Mouse (Mus musculus): ENCODE measurements around the gene Add2. TPM values are rescaled to one million over a fixed set of nuclear protein-coding genes. Genes with fewer than 3 reads are reported as not detected.

The Add2 gene
- polyA plus RNA-seq, 1 experiment from 2014 or later: 28.1 TPM

DNA sequence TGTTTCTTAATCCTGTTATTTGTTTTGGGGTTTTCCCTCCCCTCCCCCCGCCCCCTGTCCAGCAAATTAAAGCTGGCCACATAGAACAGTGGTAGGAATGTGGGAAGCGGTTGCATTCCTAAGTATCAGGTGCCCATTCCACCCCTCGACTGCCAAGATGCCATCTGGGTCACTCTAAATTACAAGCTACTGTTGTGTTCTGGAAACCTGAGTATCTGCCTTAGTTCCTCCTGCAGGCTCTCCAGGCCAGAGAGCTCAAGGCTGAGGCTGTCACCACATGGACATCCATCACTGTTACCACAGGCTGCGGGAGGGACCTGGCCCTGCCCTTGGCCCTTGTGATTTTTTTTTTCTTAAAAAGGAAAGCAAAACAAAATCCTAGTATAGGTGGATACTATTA, 140.7 kb downstream of the Add2 start:
- DNase-seq (no peak), ATAC-seq (no peak)
- Histone ChIP-seq H3K4me1 (ENCODE audit: insufficient read depth) (no peaks in the 10 kb centered on the region), H3K9ac (replicated peaks) (no peak overlapping the region), H3K9me3 (ENCODE audit: low read length) (no peaks in the 10 kb centered on the region), H3K27ac (ENCODE audit: low read depth) (no peak overlapping the region), H3K4me3 (ENCODE audit: low read depth, low read length) (no peak overlapping the region), H3K4me2 (ENCODE audit: low read depth, low read length) (no peak overlapping the region), H3K27me3 (ENCODE audit: insufficient read depth, low read length) (no peaks in the 10 kb centered on the region), H3K36me3 (replicated peaks; ENCODE audit: insufficient read depth, low read length) (no peaks in the 10 kb centered on the region)
- WGBS (ENCODE audit: insufficient replicate concordance): 43% methylated on average over 4 of the region's 4 CpGs
- no peak for TF ChIP-seq CTCF (IDR thresholded peaks at IDR 0.05; ENCODE audit: low read depth)
- no peak for TF ChIP-seq EP300 (IDR thresholded peaks at IDR 0.05; ENCODE audit: low read depth)

Other genes with a start within 250 kb of the Add2 start
- not detected in 2 replicates for gene Nat8f6, start 207.7 kb upstream of the Add2 start, polyA plus RNA-seq (2015; fragmentation: Nextera tagmentation; extraction: Ambion mirVana)
- not detected in 2 replicates for gene Nat8f5, start 207.7 kb upstream of the Add2 start, polyA plus RNA-seq (2015; fragmentation: Nextera tagmentation; extraction: Ambion mirVana)
- gene Nat8, start 196.6 kb upstream of the Add2 start, polyA plus RNA-seq (2015; fragmentation: Nextera tagmentation; extraction: Ambion mirVana): not detected in 2 replicates
- gene Nat8f2, start 159.5 kb upstream of the Add2 start, polyA plus RNA-seq (2015; fragmentation: Nextera tagmentation; extraction: Ambion mirVana): 1.3 and 1.7 TPM in 2 replicates
- gene Nat8f4, start 123.8 kb upstream of the Add2 start, polyA plus RNA-seq (2015; fragmentation: Nextera tagmentation; extraction: Ambion mirVana): 2.0 and 2.5 TPM in 2 replicates
- 25.0 and 26.7 TPM in 2 replicates for gene Tprkb, start 116.8 kb upstream of the Add2 start, polyA plus RNA-seq (2015; fragmentation: Nextera tagmentation; extraction: Ambion mirVana)
- 37.4 and 38.1 TPM in 2 replicates for gene Nat8f1, start 113.0 kb upstream of the Add2 start, polyA plus RNA-seq (2015; fragmentation: Nextera tagmentation; extraction: Ambion mirVana)
- gene Dusp11, start 67.0 kb upstream of the Add2 start, polyA plus RNA-seq (2015; fragmentation: Nextera tagmentation; extraction: Ambion mirVana): 20.8 and 23.9 TPM in 2 replicates
- gene Figla, start 12.5 kb upstream of the Add2 start, polyA plus RNA-seq (2015; fragmentation: Nextera tagmentation; extraction: Ambion mirVana): not detected in 2 replicates
- 3.0 TPM in 2 replicates for gene Tgfa, start 166.5 kb downstream of the Add2 start, polyA plus RNA-seq (2015; fragmentation: Nextera tagmentation; extraction: Ambion mirVana)

Measured in liver, postnatal 0 days (tissue).